Mouse (Mus musculus) left cerebral cortex, postnatal 10 days (tissue): ENCODE data around the gene Kctd10. TPM values are rescaled to one million over a fixed set of nuclear protein-coding genes. Genes with fewer than 3 reads are reported as not detected.

Experiments used
- DNase-seq, 2 experiments: peaks; one replicate each; pipeline ENCODE4 v3.0.0; 2021 to 2022; ENCODE audit warnings: low spot score in 2 of 2, mixed read lengths in 1 of 2; ENCODE audit errors: extremely low spot score in 1 of 2
- intact Hi-C: fragments of 180-260 bp; cut with DNase I; formaldehyde crosslinking; loops from one replicate; pipeline ENCODE4 v1.15.1; 2025
- total RNA-seq, 2 experiments: library from RNA; stranded (reverse); gene quantifications; 2 replicates each; pipeline ENCODE4 v1.2.3; 2021

The Kctd10 gene
- 10 to 100 TPM; 41.9 to 43.0 TPM for total RNA-seq

GRCm38 (mm10) chr5:114380209-114381012, at the start of gene Kctd10, which contains the start of gene Ube3b:
Gene Kctd10 (minus strand): TSS chr5:114380508.
Gene Ube3b (plus strand): TSS chr5:114380607.
- intact Hi-C loops = no loop called here
- peak; percentile 73 to 92 for DNase-seq

- no peak for DNase-seq
- intact Hi-C loops = no loop called here
These were observed 49.5 kb upstream of the Kctd10 start for GRCm38 (mm10) chr5:114429781-114430180.

- DNase-seq = no peak
- intact Hi-C loops = no loop called here
These were observed 48.3 kb upstream of the Kctd10 start for GRCm38 (mm10) chr5:114428621-114429020.

- peak in 1 of 2 experiments; percentile 63 for DNase-seq
- intact Hi-C loops = no loop called here
These were observed 46.4 kb upstream of the Kctd10 start for GRCm38 (mm10) chr5:114426732-114427131.

GRCm38 (mm10) chr5:114423961-114424360, 43.7 kb upstream of the Kctd10 start:
- no peak for DNase-seq

GRCm38 (mm10) chr5:114422591-114422990, 42.3 kb upstream of the Kctd10 start:
- intact Hi-C loops = no loop called here
- no peak for DNase-seq

More at GRCm38 (mm10) chr5:114423961-114424360, 43.7 kb upstream of the Kctd10 start:
- intact Hi-C loops = no loop called here

- no peak for DNase-seq
- intact Hi-C loops = no loop called here
These were observed 41.4 kb upstream of the Kctd10 start for GRCm38 (mm10) chr5:114421561-114422298.

GRCm38 (mm10) chr5:114418541-114418940, 38.2 kb upstream of the Kctd10 start:
- no peak for DNase-seq
- intact Hi-C loops = no loop called here

GRCm38 (mm10) chr5:114416855-114417254, 36.5 kb upstream of the Kctd10 start:
- intact Hi-C loops = no loop called here
- no peak for DNase-seq

- intact Hi-C loops = no loop called here
- no peak for DNase-seq
These were observed 35.3 kb upstream of the Kctd10 start for GRCm38 (mm10) chr5:114415606-114416005.

- DNase-seq = no peak
- intact Hi-C loops = no loop called here
These were observed 32.9 kb upstream of the Kctd10 start for GRCm38 (mm10) chr5:114413067-114413735.

GRCm38 (mm10) chr5:114412361-114412998, 32.2 kb upstream of the Kctd10 start:
- no peak for DNase-seq
- intact Hi-C loops = no loop called here

- intact Hi-C loops = no loop called here
- no peak for DNase-seq
These were observed 30.1 kb upstream of the Kctd10 start for GRCm38 (mm10) chr5:114410429-114410828.

- DNase-seq = no peak
- intact Hi-C loops = no loop called here
These were observed 28.5 kb upstream of the Kctd10 start for GRCm38 (mm10) chr5:114408846-114409245.

GRCm38 (mm10) chr5:114407810-114408209, 27.5 kb upstream of the Kctd10 start:
- DNase-seq = no peak
- intact Hi-C loops = no loop called here

GRCm38 (mm10) chr5:114407269-114407668, 27.0 kb upstream of the Kctd10 start:
- intact Hi-C loops = no loop called here
- DNase-seq = no peak

- no peak for DNase-seq
- intact Hi-C loops = no loop called here
These were observed 26.3 kb upstream of the Kctd10 start for GRCm38 (mm10) chr5:114406592-114406991.

- no peak for DNase-seq
- intact Hi-C loops = no loop called here
These were observed 12.9 kb upstream of the Kctd10 start for GRCm38 (mm10) chr5:114393169-114393568.

GRCm38 (mm10) chr5:114384448-114384847, 4.1 kb upstream of the Kctd10 start:
- intact Hi-C loops = no loop called here
- DNase-seq = no peak
